Mouse (Mus musculus) CH12.LX (cell line): Measurements from ENCODE around the gene Ankrd24. TPM values are rescaled to one million over a fixed set of nuclear protein-coding genes. Genes with fewer than 3 reads are reported as not detected.
"Not testable (repeated sequence)": the region's sequence is repeated elsewhere in the genome, so short reads cannot be mapped to it uniquely, and the experiment has no call there.

Experiments
- DNase-seq: peaks from one replicate; pipeline ENCODE4 v3.0.0-alpha.2; 2013; ENCODE audit errors: extremely low read depth
- H3K27ac ChIP-seq: 2 replicates; pipeline ENCODE4 v1.5.1; 2012; ENCODE audit warnings: low read depth, mild to moderate bottlenecking, control low read depth, moderate library complexity; ENCODE audit not compliant: insufficient read depth
- H3K27me3 ChIP-seq: replicated peaks from 2 replicates; pipeline ENCODE3; 2012; ENCODE audit warnings: inconsistent platforms
- H3K36me3 ChIP-seq, 2 experiments: replicated peaks in 1 of 2; 2 replicates each; pipeline versions ENCODE3 to v1.6.1; 2012; ENCODE audit warnings: inconsistent platforms in 1 of 2, low read length in 1 of 2, mild to moderate bottlenecking in 1 of 2, mixed read lengths in 1 of 2, moderate library complexity in 1 of 2; ENCODE audit not compliant: control insufficient read depth in 1 of 2, insufficient read depth in 1 of 2
- H3K4me1 ChIP-seq, 2 experiments: 2 replicates each; pipeline ENCODE4 v1.6.1; 2012; ENCODE audit warnings: inconsistent platforms in 1 of 2, moderate library complexity in 1 of 2; ENCODE audit not compliant: insufficient read depth in 2 of 2, control insufficient read depth in 1 of 2
- H3K4me2 ChIP-seq: 2 replicates; pipeline ENCODE4 v1.6.1; 2012; ENCODE audit warnings: low read depth, mild to moderate bottlenecking, control low read depth; ENCODE audit not compliant: poor library complexity, insufficient read depth, severe bottlenecking
- H3K4me3 ChIP-seq, 3 experiments: fragments of 150-350 bp in 1 of 3; sonication (generic) in 1 of 3; replicated peaks in 1 of 3; 2 replicates each; pipeline versions ENCODE3 to v1.5.1; 2011 to 2012; ENCODE audit warnings: low read depth in 2 of 3, low read length in 2 of 3, mild to moderate bottlenecking in 2 of 3, moderate library complexity in 2 of 3, control low read depth in 1 of 3, improper control_type of control experiment in 1 of 3, inconsistent platforms in 1 of 3, mixed read lengths in 1 of 3; ENCODE audit not compliant: poor library complexity in 1 of 3
- H3K79me2 ChIP-seq: replicated peaks from 2 replicates; pipeline ENCODE4 v1.6.1; 2012; ENCODE audit warnings: mild to moderate bottlenecking, moderate library complexity; ENCODE audit not compliant: control insufficient read depth, poor library complexity, insufficient read depth, severe bottlenecking; ENCODE audit errors: extremely low read depth
- H3K9ac ChIP-seq: 2 replicates; pipeline ENCODE4 v1.6.1; 2012; ENCODE audit warnings: low read depth, mild to moderate bottlenecking, control low read depth, moderate library complexity; ENCODE audit not compliant: insufficient read depth
- H3K9me3 ChIP-seq: replicated peaks from 2 replicates; pipeline ENCODE3; 2012; ENCODE audit warnings: low read length, inconsistent platforms, mixed read lengths
- CHD2 ChIP-seq: IDR thresholded peaks from 2 replicates; pipeline ENCODE4 v1.6.1; 2011; ENCODE audit warnings: low read length, improper control_type of control experiment
- ELF1 ChIP-seq: IDR thresholded peaks from 2 replicates; pipeline ENCODE4 v1.6.1; 2014; ENCODE audit warnings: low read depth, mild to moderate bottlenecking, inconsistent platforms, low read length, improper control_type of control experiment
- HCFC1 ChIP-seq: IDR thresholded peaks from 2 replicates; pipeline ENCODE4 v1.6.1; 2012; ENCODE audit warnings: low read depth, mild to moderate bottlenecking, inconsistent platforms, low read length, improper control_type of control experiment
- KAT2A ChIP-seq: IDR thresholded peaks from 2 replicates; pipeline ENCODE4 v1.6.1; 2012; ENCODE audit warnings: low read length, improper control_type of control experiment, inconsistent platforms; ENCODE audit not compliant: insufficient replicate concordance
- NELFE ChIP-seq: IDR thresholded peaks from 2 replicates; pipeline ENCODE4 v1.6.1; 2011; ENCODE audit warnings: low read depth, low read length, improper control_type of control experiment
- NRF1 ChIP-seq: IDR thresholded peaks from 2 replicates; pipeline ENCODE4 v1.6.1; 2014; ENCODE audit warnings: low read depth, mild to moderate bottlenecking, inconsistent platforms, low read length, improper control_type of control experiment, moderate library complexity
- POLR2A ChIP-seq: IDR thresholded peaks from 2 replicates; pipeline ENCODE4 v1.6.1; 2011; ENCODE audit warnings: low read depth, mild to moderate bottlenecking, improper control_type of control experiment, low read length
- POLR2AphosphoS2 ChIP-seq: IDR thresholded peaks from 2 replicates; pipeline ENCODE4 v1.6.1; 2011; ENCODE audit warnings: low read depth, low read length, improper control_type of control experiment
- SIN3A ChIP-seq: IDR thresholded peaks from 2 replicates; pipeline ENCODE4 v1.6.1; 2012; ENCODE audit warnings: low read length, improper control_type of control experiment, inconsistent platforms
- TBP ChIP-seq: conservative IDR thresholded peaks from 2 replicates; pipeline ENCODE4 v1.6.1; 2011; ENCODE audit warnings: low read depth, low read length, improper control_type of control experiment
- TCF12 ChIP-seq: IDR thresholded peaks from 2 replicates; pipeline ENCODE4 v1.6.1; 2014; ENCODE audit warnings: low read depth, mild to moderate bottlenecking, inconsistent platforms, low read length, improper control_type of control experiment
- USF1 ChIP-seq: IDR thresholded peaks from 2 replicates; pipeline ENCODE4 v1.6.1; 2014; ENCODE audit warnings: low read depth, mild to moderate bottlenecking, inconsistent platforms, low read length, improper control_type of control experiment
- ZKSCAN1 ChIP-seq: IDR thresholded peaks from 2 replicates; pipeline ENCODE4 v1.6.1; 2012; ENCODE audit warnings: low read depth, inconsistent platforms, low read length, improper control_type of control experiment, borderline replicate concordance
- ZNF384 ChIP-seq: IDR thresholded peaks from 2 replicates; pipeline ENCODE4 v1.6.1; 2012; ENCODE audit warnings: low read depth, low read length, improper control_type of control experiment, inconsistent platforms
- dilution Hi-C: fragments of 300-500 bp; cut with MboI; formaldehyde crosslinking; loops from 2 replicates; pipeline ENCODE4 v1.14.3; 2020; ENCODE audit warnings: low sequenced_read_pairs; ENCODE audit not compliant: extremely low pct_unique_long_range_greater_than_20kb, extremely low pct_ligation_motif_present
- in situ Hi-C: fragments of 300-500 bp; cut with MboI; formaldehyde crosslinking; loops from 3 replicates; pipeline ENCODE4 v1.14.3; 2019; ENCODE audit warnings: low sequenced_read_pairs, low pct_ligation_motif_present, low pct_unique_long_range_greater_than_20kb, mixed read lengths
- polyA plus RNA-seq: library from polyadenylated mRNA; unstranded; fragments of >175 nt; gene quantifications from 2 replicates; pipeline ENCODE4 v1.2.1, GENCODE M21; 2012; ENCODE audit warnings: low read depth; ENCODE audit not compliant: insufficient read length
- total RNA-seq, 2 experiments: library from RNA; depleted of rRNA; stranded (reverse); fragments of 300-350 nt in 1 of 2; fragments of >200 nt in 1 of 2; gene quantifications; 2 replicates each; pipeline ENCODE4 v1.2.3; 2012 to 2014

Ankrd24 gene
- total and polyA plus RNA-seq, 3 experiments = 3.7 to 5.4 (median 4.2) TPM

DNA sequence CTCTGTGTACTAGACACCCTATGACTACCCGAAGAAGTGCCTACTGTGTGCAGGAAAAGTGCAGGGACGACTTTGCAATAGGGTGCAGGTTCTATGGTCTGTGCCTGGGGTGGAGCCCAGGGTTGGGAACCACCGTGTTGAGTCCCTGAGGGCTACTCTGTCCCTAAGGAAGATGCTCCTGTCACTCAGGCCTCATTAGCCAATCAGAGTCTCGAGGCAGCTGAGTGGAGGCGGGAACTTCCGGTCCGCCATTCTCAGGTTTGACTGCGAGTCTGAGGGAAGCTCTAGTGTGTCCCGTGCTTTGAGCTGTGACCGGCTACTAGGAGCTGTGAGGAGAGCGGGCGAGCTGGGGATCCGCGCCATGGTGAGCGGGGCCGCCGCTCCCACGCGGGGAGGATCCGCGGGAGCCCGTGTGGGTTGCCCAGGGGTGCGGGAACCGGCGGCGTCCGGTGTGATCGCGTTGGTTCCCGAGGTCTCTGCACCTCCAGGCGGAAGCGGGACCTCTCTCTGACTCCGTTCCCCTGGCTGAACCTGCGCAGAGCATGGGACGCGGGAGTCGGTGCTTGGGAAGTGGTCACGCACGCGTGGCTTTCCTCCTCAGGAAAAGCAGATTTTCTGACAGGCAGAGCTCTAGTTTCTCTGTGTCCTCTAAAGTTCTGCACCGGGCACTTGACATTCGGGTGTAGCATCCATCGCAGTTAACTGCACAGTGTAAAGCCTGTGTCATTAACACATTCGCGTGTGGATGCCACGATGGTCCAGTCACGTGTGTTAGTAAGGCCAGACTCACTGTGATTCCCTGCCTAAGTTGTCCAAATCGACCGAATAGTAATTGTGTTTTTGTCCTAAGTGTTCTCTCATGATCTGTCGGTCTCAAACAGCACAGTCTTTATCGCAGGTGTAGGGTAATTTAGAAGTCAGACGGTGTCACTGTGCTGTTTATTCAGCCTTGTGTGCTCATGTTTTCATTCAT lies 20.7 kb downstream of the Ankrd24 start, which contains the start of gene Gm10778:
TSS of gene Gm10778 (plus strand) at position 257 of the 973 bp plus-strand sequence.
- not testable (repeated sequence) for H3K9me3 ChIP-seq
- TF ChIP-seq NELFE (peak; percentile 50; the same call in 1 of the 2 replicates), CHD2 (peak; percentile 87), HCFC1 (peak; percentile 75), KAT2A (peak; percentile 57; the same call in 1 of the 2 replicates), SIN3A (0 out of 2 replicates have a peak, but pooled peaks have one; percentile 21), TCF12 (peak; percentile 46; the same call in 1 of the 2 replicates), TBP (peak; percentile 60; the same call in 1 of the 2 replicates), POLR2A (peak; percentile 57), ZKSCAN1 (peak; percentile 88), NRF1 (0 out of 2 replicates have a peak, but pooled peaks have one; percentile 15), ELF1 (peak; percentile 65)
- TF ChIP-seq, all 38 proteins: peak for 11; not testable (repeated sequence) for 27
- Histone ChIP-seq H3K36me3 (peaks cover 3 to 25% of the 10 kb centered on the region in 2 experiments), H3K9ac (peak within 1 kb of the TSS; percentile 76; the same call in 1 of the 2 replicates), H3K79me2 (peaks cover 27% of the 10 kb centered on the region), H3K4me3 (peak within 1 kb of the TSS; percentile 45 to 83 (median 58)), H3K27ac (0 out of 2 replicates have a peak within 1 kb of the TSS, but pooled peaks have one; percentile 55), H3K4me2 (peak within 1 kb of the TSS; percentile 72), H3K4me1 (peaks cover 8 to 36% of the 10 kb centered on the region in 2 experiments; a peak in 3 of 4 replicates)
- peak; percentile 93 for DNase-seq
- dilution Hi-C loops, H3K27me3 ChIP-seq, in situ Hi-C loops: not testable (repeated sequence)

DNA sequence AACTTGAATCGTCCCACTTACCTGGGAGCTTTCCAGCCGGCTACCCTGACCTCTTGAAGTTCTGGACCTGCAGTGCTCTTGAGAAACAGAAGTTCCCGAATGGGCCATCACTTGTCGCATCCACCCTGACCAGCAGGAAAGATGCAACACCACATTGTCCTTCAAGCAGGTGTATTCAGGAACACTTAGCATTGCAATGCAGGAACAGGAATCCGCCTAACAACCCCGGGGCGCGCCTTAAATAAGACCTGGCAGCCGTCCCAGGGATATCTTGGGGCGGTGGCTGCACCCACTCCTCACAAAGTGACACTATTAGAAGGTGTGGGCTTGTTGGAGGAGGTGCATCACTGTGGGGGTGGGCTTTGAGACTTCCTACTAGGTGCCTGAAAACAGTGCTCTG lies 26.8 kb downstream of the Ankrd24 start:
- in situ Hi-C loops = no loop called here
- no peak for DNase-seq
- Histone ChIP-seq H3K27me3 (no peaks in the 10 kb centered on the region), H3K4me1 (peaks cover 2 to 19% of the 10 kb centered on the region in 2 experiments; a peak in 2 of 4 replicates), H3K27ac (no peak overlapping the region), H3K4me2 (no peak overlapping the region), H3K9me3 (peaks cover 29% of the 10 kb centered on the region)
- dilution Hi-C loops = no loop called here
- no peak for TF ChIP-seq ZNF384
- no peak for TF ChIP-seq TCF12
- TF ChIP-seq POLR2AphosphoS2 = no peak
- no peak for TF ChIP-seq USF1
- TF ChIP-seq, all 38 proteins: peak for 0
- H3K36me3 ChIP-seq = peaks cover 17 to 62% of the 10 kb centered on the region in 2 experiments
- no peak overlapping the region for H3K9ac ChIP-seq
- H3K79me2 ChIP-seq = peaks cover 29% of the 10 kb centered on the region
- no peak overlapping the region for H3K4me3 ChIP-seq
